In the genomic region with DNA sequence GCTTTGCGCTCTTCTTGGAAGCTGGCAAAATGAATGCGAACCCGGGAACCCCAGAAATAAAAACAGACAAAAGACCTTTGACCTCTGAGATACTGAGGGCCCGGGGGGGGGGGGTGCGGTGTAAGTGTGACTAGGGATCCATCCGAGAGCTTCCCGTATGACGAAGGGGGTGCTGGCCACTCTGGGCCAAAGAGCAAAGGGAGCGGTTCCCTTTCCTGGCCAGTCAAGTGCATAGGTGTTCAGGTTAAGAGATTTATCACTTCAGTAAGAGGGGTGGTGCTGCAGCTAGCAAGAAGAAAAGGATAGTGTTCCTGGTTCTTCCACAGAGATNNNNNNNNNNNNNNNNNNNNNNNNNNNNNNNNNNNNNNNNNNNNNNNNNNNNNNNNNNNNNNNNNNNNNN, we compare ENCODE assay signal across 21 mouse cellular contexts. TPM values are rescaled to one million over a fixed set of nuclear protein-coding genes. Genes with fewer than 3 reads are reported as not detected.
"Had no signal": no experiment of that assay in that cellular context is flagged by ENCODE, and none has a peak within 500 bp of the region (broad histone marks: within the 10 kb centered on the region; RNA-seq: fewer than 3 reads in every experiment).

No protein-coding gene starts in this region.

- H3K4me3 ChIP-seq: liver, embryonic 15.5 days; midbrain, embryonic 10.5 days; midbrain, embryonic 12.5 days; midbrain, embryonic 15.5 days; neural tube, embryonic 12.5 days had no signal

- DNase-seq: liver, postnatal 0 days; lung, embryonic 14.5 days; lung, postnatal 10 days; right cerebral cortex, postnatal 14 days; spleen, adult 18-20 months; thymus, adult 18-20 months; thymus, postnatal 14 days; thymus, postnatal 36 days had no signal

- H3K27me3 ChIP-seq: liver, embryonic 15.5 days; midbrain, embryonic 12.5 days; midbrain, embryonic 15.5 days; neural tube, embryonic 12.5 days had no signal

- H3K9ac ChIP-seq: liver, embryonic 15.5 days; liver, postnatal 0 days; lung, embryonic 14.5 days; midbrain, embryonic 12.5 days; midbrain, embryonic 15.5 days; neural tube, embryonic 12.5 days had no signal

- ATAC-seq: liver, postnatal 0 days; midbrain, embryonic 15.5 days had no signal

- H3K27ac ChIP-seq: liver, embryonic 15.5 days; midbrain, embryonic 10.5 days; midbrain, embryonic 12.5 days; midbrain, embryonic 15.5 days; neural tube, embryonic 12.5 days had no signal

- H3K4me2 ChIP-seq: liver, embryonic 15.5 days; lung, embryonic 14.5 days; midbrain, embryonic 12.5 days; midbrain, embryonic 15.5 days; neural tube, embryonic 12.5 days had no signal

- H3K36me3 ChIP-seq: liver, embryonic 15.5 days; midbrain, embryonic 10.5 days; midbrain, embryonic 12.5 days; midbrain, embryonic 15.5 days; neural tube, embryonic 12.5 days had no signal

- H3K9me3 ChIP-seq: liver, embryonic 15.5 days; midbrain, embryonic 10.5 days; midbrain, embryonic 12.5 days; midbrain, embryonic 15.5 days; neural tube, embryonic 12.5 days had no signal

- H3K4me1 ChIP-seq: liver, embryonic 15.5 days; midbrain, embryonic 10.5 days; midbrain, embryonic 12.5 days; midbrain, embryonic 15.5 days; neural tube, embryonic 12.5 days had no signal

RNA-seq across cellular contexts. Expression of gene Muc3, which starts 16.9 kb away (rescaled TPM):
- total RNA-seq: megakaryocyte, adult 5-6 weeks; megakaryocyte-erythroid progenitor cell, adult 5-6 weeks; midbrain, postnatal 0 days; monocyte, adult 5-6 weeks; neutrophil, adult 5-6 weeks had no signal
- polyA plus RNA-seq: liver, embryonic 15.5 days; liver, postnatal 0 days; lung, embryonic 14.5 days; lung, embryonic 16.5 days; midbrain, embryonic 10.5 days; midbrain, embryonic 12.5 days; midbrain, embryonic 15.5 days; midbrain, postnatal 0 days; neural tube, embryonic 12.5 days; neural tube, embryonic 14.5 days; stomach, embryonic 14.5 days had no signal

RNA-seq across cellular contexts. Expression of gene Muc3a, which starts 46.2 kb away (rescaled TPM):
- total RNA-seq: midbrain, postnatal 0 days; monocyte, adult 5-6 weeks had no signal
- polyA plus RNA-seq: lung, embryonic 14.5 days; lung, embryonic 16.5 days; midbrain, embryonic 10.5 days; neural tube, embryonic 12.5 days had no signal
